Mouse (Mus musculus) midbrain, embryonic 11.5 days (tissue): ENCODE measurements around the gene Wdr82. TPM values are rescaled to one million over a fixed set of nuclear protein-coding genes. Genes with fewer than 3 reads are reported as not detected.
A peak's percentile ranks its signal among the peaks of the same experiment; 100 is the strongest.

Experiments
- ATAC-seq: fragments of 200-750 bp; cut with Nextera tagmentation; 2 replicates; pipeline ENCODE4 v1.8.0; 2017; ENCODE audit warnings: moderate TSS enrichment, moderate library complexity; ENCODE audit not compliant: low FRiP score
- DNase-seq: peaks from one replicate; pipeline ENCODE4 v3.0.0; 2015; ENCODE audit warnings: low spot score; ENCODE audit errors: missing footprints
- H3K27ac ChIP-seq: fragments of 300-500 bp; sonication (generic); 2 replicates; pipeline ENCODE4 v1.5.1; 2014; ENCODE audit warnings: low read depth, low read length
- H3K27me3 ChIP-seq: fragments of 300-500 bp; sonication (generic); 2 replicates; pipeline ENCODE4 v1.6.1; 2014; ENCODE audit warnings: mild to moderate bottlenecking, low read length, moderate library complexity, mixed read lengths; ENCODE audit not compliant: control insufficient read depth, insufficient read depth
- H3K36me3 ChIP-seq: fragments of 300-500 bp; sonication (generic); 2 replicates; pipeline ENCODE4 v1.6.1; 2014; ENCODE audit warnings: mild to moderate bottlenecking, low read length, moderate library complexity, mixed read lengths; ENCODE audit not compliant: control insufficient read depth, insufficient read depth
- H3K4me1 ChIP-seq: fragments of 300-500 bp; sonication (generic); 2 replicates; pipeline ENCODE4 v1.6.1; 2014; ENCODE audit warnings: low read length; ENCODE audit not compliant: control insufficient read depth, insufficient read depth
- H3K4me2 ChIP-seq: fragments of 300-500 bp; sonication (generic); 2 replicates; pipeline ENCODE4 v1.6.1; 2014; ENCODE audit warnings: mild to moderate bottlenecking, moderate library complexity
- H3K4me3 ChIP-seq: fragments of 300-500 bp; sonication (generic); 2 replicates; pipeline ENCODE4 v1.5.1; 2014; ENCODE audit warnings: low read depth, low read length
- H3K9ac ChIP-seq: fragments of 300-500 bp; sonication (generic); 2 replicates; pipeline ENCODE4 v1.6.1; 2014; ENCODE audit warnings: low read length
- H3K9me3 ChIP-seq: fragments of 300-500 bp; sonication (generic); 2 replicates; pipeline ENCODE4 v1.6.1; 2016; ENCODE audit warnings: low read length; ENCODE audit not compliant: control insufficient read depth
- WGBS: fragments of 180-500 bp; shearing (Covaris S2); extraction: QIAGEN DNeasy Blood & Tissue Kit; methylation state at CpG from one replicate; pipeline ENCODE4 v1.1.7; 2014; 5-methylcytosine and 5-hydroxymethylcytosine counted together
- polyA plus RNA-seq: library from polyadenylated mRNA; unstranded; fragments of >200 nt; fragmentation: Nextera tagmentation; extraction: Ambion mirVana; gene quantifications from 2 replicates; pipeline ENCODE4 v1.2.1, GENCODE M21; 2014

Wdr82 gene
- polyA plus RNA-seq, 1 experiment from 2014 or later, result 32.6 TPM

- Histone ChIP-seq H3K4me1 (no peaks in the 10 kb centered on the region), H3K9me3 (no peaks in the 10 kb centered on the region), H3K27ac (no peak overlapping the region), H3K9ac (no peak overlapping the region), H3K36me3 (peaks cover 52% of the 10 kb centered on the region), H3K27me3 (no peaks in the 10 kb centered on the region), H3K4me2 (no peak overlapping the region), H3K4me3 (no peak overlapping the region)
- WGBS, result 97% methylated on average over 5 of the region's 5 CpGs
- DNase-seq, result no peak
- no peak for ATAC-seq
Measured at GRCm38 (mm10) chr9:106183996-106184395, 13.3 kb downstream of the Wdr82 start.

- no peaks in the 10 kb centered on the region for H3K27me3 ChIP-seq
- peaks cover 4% of the 10 kb centered on the region; the same call in 1 of the 2 replicates for H3K4me1 ChIP-seq
- no peak overlapping the region for H3K27ac ChIP-seq
- H3K9ac ChIP-seq, result no peak overlapping the region
- no peaks in the 10 kb centered on the region for H3K9me3 ChIP-seq
- ATAC-seq (no peak), DNase-seq (no peak)
- peaks cover 40% of the 10 kb centered on the region for H3K36me3 ChIP-seq
- WGBS, result 95% methylated on average over 1 of the region's 1 CpGs
- no peak overlapping the region for H3K4me3 ChIP-seq
- no peak overlapping the region for H3K4me2 ChIP-seq
Measured at GRCm38 (mm10) chr9:106191355-106191754, 20.6 kb downstream of the Wdr82 start.

- WGBS, result 94% methylated on average over 8 of the region's 8 CpGs
Measured at GRCm38 (mm10) chr9:106192024-106192423, 21.3 kb downstream of the Wdr82 start.

GRCm38 (mm10) chr9:106192998-106193397, 22.3 kb downstream of the Wdr82 start:
- no peak overlapping the region for H3K4me2 ChIP-seq
- peaks cover 4% of the 10 kb centered on the region for H3K4me1 ChIP-seq
- no peak overlapping the region for H3K27ac ChIP-seq
- H3K27me3 ChIP-seq, result no peaks in the 10 kb centered on the region
- WGBS, result 82% methylated on average over 1 of the region's 1 CpGs
- H3K9ac ChIP-seq, result no peak overlapping the region
- no peak for ATAC-seq
- H3K36me3 ChIP-seq, result peaks cover 29% of the 10 kb centered on the region
- no peaks in the 10 kb centered on the region for H3K9me3 ChIP-seq
- H3K4me3 ChIP-seq, result no peak overlapping the region
- no peak for DNase-seq

More at GRCm38 (mm10) chr9:106192024-106192423, 21.3 kb downstream of the Wdr82 start:
- H3K27me3 ChIP-seq, result no peaks in the 10 kb centered on the region
- H3K9ac ChIP-seq, result no peak overlapping the region
- H3K36me3 ChIP-seq, result peaks cover 37% of the 10 kb centered on the region
- no peak overlapping the region for H3K4me2 ChIP-seq
- H3K4me1 ChIP-seq, result peaks cover 4% of the 10 kb centered on the region; the same call in 1 of the 2 replicates
- DNase-seq (no peak), ATAC-seq (no peak)
- no peak overlapping the region for H3K27ac ChIP-seq
- H3K9me3 ChIP-seq, result no peaks in the 10 kb centered on the region
- H3K4me3 ChIP-seq, result no peak overlapping the region

- Histone ChIP-seq H3K4me3 (no peak overlapping the region), H3K4me2 (no peak overlapping the region), H3K27me3 (no peaks in the 10 kb centered on the region), H3K36me3 (peaks cover 19% of the 10 kb centered on the region), H3K27ac (no peak overlapping the region), H3K9ac (no peak overlapping the region), H3K4me1 (peaks cover 11% of the 10 kb centered on the region), H3K9me3 (no peaks in the 10 kb centered on the region)
- no peak for ATAC-seq
- DNase-seq, result no peak
- 92% methylated on average over 8 of the region's 8 CpGs for WGBS
Measured at GRCm38 (mm10) chr9:106193930-106194807, 23.4 kb downstream of the Wdr82 start.

- Histone ChIP-seq H3K27ac (peak overlapping the region; percentile 20; the same call in 1 of the 2 replicates), H3K4me1 (peaks cover 16% of the 10 kb centered on the region), H3K4me2 (no peak overlapping the region), H3K4me3 (no peak overlapping the region), H3K27me3 (no peaks in the 10 kb centered on the region), H3K9me3 (no peaks in the 10 kb centered on the region), H3K9ac (no peak overlapping the region), H3K36me3 (peaks cover 9% of the 10 kb centered on the region; the same call in 1 of the 2 replicates)
- 86% methylated on average over 8 of the region's 8 CpGs for WGBS
- DNase-seq (no peak), ATAC-seq (no peak)
Measured at GRCm38 (mm10) chr9:106195693-106196092, 25.0 kb downstream of the Wdr82 start.

DNA sequence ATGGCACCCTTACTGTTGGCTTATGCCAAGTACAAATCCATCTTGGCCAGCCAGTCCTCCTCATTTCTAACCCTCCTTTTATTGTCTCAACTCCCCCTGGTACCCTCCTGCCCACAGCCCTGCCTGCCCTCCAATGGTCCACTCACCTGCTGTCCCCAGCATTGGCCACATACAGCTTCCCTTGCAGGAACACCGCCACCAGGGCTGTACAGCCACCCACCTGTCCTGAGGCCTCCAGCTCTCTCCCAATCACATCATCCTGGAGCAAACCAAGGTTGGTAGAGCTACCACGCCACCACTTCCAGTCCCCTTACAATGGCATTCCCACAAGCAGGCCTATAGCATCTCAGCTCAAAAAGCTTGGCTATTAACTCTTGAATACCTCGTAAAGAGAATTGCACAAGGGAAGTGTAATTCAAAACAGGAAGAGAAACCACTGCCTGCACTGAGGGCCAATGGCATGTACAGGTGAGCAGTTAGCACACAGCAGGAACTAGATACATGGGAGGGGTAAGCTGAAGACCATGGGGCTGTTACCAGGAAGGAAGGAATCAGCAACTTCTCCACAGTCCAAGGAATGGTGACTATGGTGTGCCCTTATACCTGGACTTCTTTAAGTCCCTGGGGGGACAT, 26.5 kb downstream of the Wdr82 start:
- Histone ChIP-seq H3K4me1 (peaks cover 16% of the 10 kb centered on the region), H3K4me3 (no peak overlapping the region), H3K9ac (no peak overlapping the region), H3K27ac (no peak overlapping the region), H3K9me3 (no peaks in the 10 kb centered on the region), H3K36me3 (0 out of 2 replicates have a peak, but pooled peaks cover 5% of the 10 kb centered on the region), H3K27me3 (no peaks in the 10 kb centered on the region), H3K4me2 (no peak overlapping the region)
- WGBS, result 89% methylated on average over 3 of the region's 3 CpGs
- no peak for ATAC-seq
- DNase-seq, result no peak

- no peaks in the 10 kb centered on the region for H3K27me3 ChIP-seq
- no peak overlapping the region for H3K4me2 ChIP-seq
- no peak for ATAC-seq
- 0 out of 2 replicates have a peak, but pooled peaks cover 3% of the 10 kb centered on the region for H3K36me3 ChIP-seq
- 92% methylated on average over 9 of the region's 9 CpGs for WGBS
- no peak overlapping the region for H3K27ac ChIP-seq
- H3K4me3 ChIP-seq, result no peak overlapping the region
- no peaks in the 10 kb centered on the region for H3K9me3 ChIP-seq
- H3K9ac ChIP-seq, result no peak overlapping the region
- H3K4me1 ChIP-seq, result peaks cover 18% of the 10 kb centered on the region
- DNase-seq, result no peak
Measured at GRCm38 (mm10) chr9:106197732-106198131, 27.0 kb downstream of the Wdr82 start.

DNA sequence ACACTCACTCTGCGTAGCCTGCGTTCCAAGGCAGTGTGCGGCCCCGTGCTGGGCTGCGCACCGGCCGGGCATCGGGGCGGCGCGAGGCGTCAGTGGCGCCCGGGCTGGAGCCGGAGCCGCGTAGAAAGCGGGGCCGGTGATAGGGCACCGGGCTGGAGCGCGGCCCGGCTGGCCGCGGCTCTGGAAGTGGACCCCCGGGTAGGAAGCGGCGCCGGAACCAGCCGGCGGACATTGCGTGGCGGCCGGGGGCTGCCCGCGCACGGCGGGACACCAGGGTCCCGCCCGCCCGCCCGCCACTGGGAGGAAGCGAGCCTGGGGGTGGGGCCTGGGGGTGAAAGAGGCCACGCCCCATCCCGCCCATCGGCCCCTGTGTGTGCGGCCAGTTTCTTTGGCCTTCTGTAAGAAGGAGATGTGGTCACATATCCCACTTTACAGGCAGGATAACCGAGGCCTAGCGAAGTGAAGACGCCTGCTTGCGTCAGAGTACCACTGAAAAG, 28.3 kb downstream of the Wdr82 start:
- ATAC-seq, result peak; percentile 66
- H3K4me1 ChIP-seq, result peaks cover 25% of the 10 kb centered on the region

More for the DNA sequence above, 28.3 kb downstream of the Wdr82 start:
- Histone ChIP-seq H3K36me3 (0 out of 2 replicates have a peak, but pooled peaks cover 3% of the 10 kb centered on the region), H3K9me3 (no peaks in the 10 kb centered on the region), H3K9ac (peak overlapping the region; percentile 75), H3K4me2 (peak overlapping the region; percentile 44), H3K27me3 (no peaks in the 10 kb centered on the region), H3K4me3 (peak overlapping the region; percentile 55), H3K27ac (no peak overlapping the region)
- peak; percentile 94 for DNase-seq
- under 1% methylated on average over 45 of the region's 51 CpGs for WGBS
